Mouse (Mus musculus) thymus, postnatal 36 days (tissue): ENCODE measurements around the gene Zfp2.
A peak's percentile ranks its signal among the peaks of the same experiment; 100 is the strongest.

Experiments used
- DNase-seq, 2 experiments: peaks; one replicate each; pipeline ENCODE4 v3.0.0; 2022; ENCODE audit warnings: mixed read lengths in 2 of 2

The Zfp2 gene

GRCm38 (mm10) chr11:50915671-50916320, at the start of gene Zfp2:
Gene Zfp2 (minus strand): TSS chr11:50916165.
- DNase-seq: peak; percentile 86 to 91

- DNase-seq: no peak
Measured at GRCm38 (mm10) chr11:50964886-50965285, 48.9 kb upstream of the Zfp2 start.

- DNase-seq: no peak
Measured at GRCm38 (mm10) chr11:50953665-50954064, 37.7 kb upstream of the Zfp2 start, which contains the start of gene Prop1. Gene Prop1 (minus strand): TSS chr11:50953765.

- DNase-seq: no peak
Measured at GRCm38 (mm10) chr11:50952290-50952689, 36.3 kb upstream of the Zfp2 start.

GRCm38 (mm10) chr11:50943506-50943905, 27.5 kb upstream of the Zfp2 start, which contains the start of gene 4933414I15Rik:
Gene 4933414I15Rik (minus strand): TSS chr11:50943765.
- no peak for DNase-seq

GRCm38 (mm10) chr11:50942386-50942785, 26.4 kb upstream of the Zfp2 start:
- no peak for DNase-seq

- DNase-seq: no peak
Measured at GRCm38 (mm10) chr11:50939621-50940366, 23.8 kb upstream of the Zfp2 start.

GRCm38 (mm10) chr11:50938435-50938834, 22.5 kb upstream of the Zfp2 start:
- no peak for DNase-seq

GRCm38 (mm10) chr11:50932040-50932439, 16.1 kb upstream of the Zfp2 start:
- DNase-seq: no peak

- DNase-seq: peak; percentile 24 to 47
Measured at GRCm38 (mm10) chr11:50931451-50931866, 15.5 kb upstream of the Zfp2 start, which contains the start of gene Zfp354b. Gene Zfp354b (minus strand): TSS chr11:50931633.

GRCm38 (mm10) chr11:50931021-50931420, 15.1 kb upstream of the Zfp2 start:
- DNase-seq: no peak

GRCm38 (mm10) chr11:50930469-50931014, 14.6 kb upstream of the Zfp2 start:
- no peak for DNase-seq

GRCm38 (mm10) chr11:50914461-50914860, 1.5 kb downstream of the Zfp2 start:
- no peak for DNase-seq

GRCm38 (mm10) chr11:50913301-50913700, 2.7 kb downstream of the Zfp2 start:
- DNase-seq: no peak

GRCm38 (mm10) chr11:50908136-50908535, 7.8 kb downstream of the Zfp2 start:
- no peak for DNase-seq

GRCm38 (mm10) chr11:50897359-50897758, 18.6 kb downstream of the Zfp2 start:
- no peak for DNase-seq

- peak; percentile 5 to 11 for DNase-seq
Measured at GRCm38 (mm10) chr11:50892441-50892840, 23.5 kb downstream of the Zfp2 start.

- peak in 1 of 2 experiments; percentile 12 for DNase-seq
Measured at GRCm38 (mm10) chr11:50887390-50888128, 28.4 kb downstream of the Zfp2 start, which contains the start of gene Zfp454. Gene Zfp454 (minus strand): TSS chr11:50887651.

GRCm38 (mm10) chr11:50886933-50887293, 29.1 kb downstream of the Zfp2 start:
- DNase-seq: no peak

GRCm38 (mm10) chr11:50886231-50886932, 29.6 kb downstream of the Zfp2 start:
- no peak for DNase-seq

GRCm38 (mm10) chr11:50883756-50884155, 32.2 kb downstream of the Zfp2 start:
- peak in 1 of 2 experiments; percentile 6 for DNase-seq

GRCm38 (mm10) chr11:50878641-50879040, 37.3 kb downstream of the Zfp2 start:
- DNase-seq: no peak
